Mouse (Mus musculus): ENCODE results near the gene Smarcc2.
"Not testable (repeated sequence)": the region's sequence is repeated elsewhere in the genome, so short reads cannot be mapped to it uniquely, and the experiment has no call there.

The Smarcc2 gene

DNA sequence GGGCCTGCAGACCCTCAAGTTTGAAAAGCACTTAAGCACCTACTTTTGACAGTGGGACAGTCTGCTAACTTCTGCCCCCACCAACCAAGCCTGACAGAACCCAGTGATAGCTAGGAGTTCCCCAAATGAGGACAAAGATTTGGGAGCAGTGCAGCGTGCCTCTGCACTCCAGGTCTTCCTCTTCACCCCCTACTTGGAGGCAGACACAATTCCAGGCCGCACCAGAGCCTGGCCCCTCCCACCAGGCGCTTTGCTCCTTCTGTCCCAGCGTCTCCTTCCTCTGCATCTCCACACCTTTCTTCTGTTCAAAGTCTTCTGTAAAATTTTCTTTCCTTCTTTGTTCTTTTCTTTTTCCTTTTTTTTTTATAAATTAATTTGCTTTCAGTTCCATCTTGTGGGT, 30.7 kb downstream of the Smarcc2 start:
- in situ Hi-C loops (cut with MboI; ENCODE audit: low pct_unique_long_range_greater_than_20kb in 1 of 2, low sequenced_read_pairs in 2 of 2, unreplicated experiment in 1 of 2): no loop called here

DNA sequence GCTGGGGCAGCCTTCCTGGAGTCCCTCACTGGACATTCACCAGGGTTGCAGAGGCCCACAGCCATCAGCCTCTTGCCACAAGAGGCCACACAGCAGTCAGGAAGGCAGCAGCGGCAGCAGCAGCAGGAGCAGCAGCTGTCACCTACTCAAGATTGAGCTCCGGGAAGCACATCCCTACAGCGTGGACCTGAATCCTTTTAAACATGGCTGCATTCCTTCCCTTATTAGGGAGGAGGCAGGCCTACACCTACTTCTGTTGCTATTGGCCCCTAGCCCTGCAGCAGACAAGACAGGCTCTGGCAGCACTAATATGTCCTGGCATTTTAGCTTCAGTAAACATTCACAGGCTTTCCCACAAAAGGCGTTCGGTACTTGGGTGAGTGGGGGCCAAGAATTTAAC, 31.2 kb downstream of the Smarcc2 start:
- in situ Hi-C loops (cut with MboI; ENCODE audit: low pct_unique_long_range_greater_than_20kb in 1 of 2, low sequenced_read_pairs in 2 of 2, unreplicated experiment in 1 of 2): no loop called here

DNA sequence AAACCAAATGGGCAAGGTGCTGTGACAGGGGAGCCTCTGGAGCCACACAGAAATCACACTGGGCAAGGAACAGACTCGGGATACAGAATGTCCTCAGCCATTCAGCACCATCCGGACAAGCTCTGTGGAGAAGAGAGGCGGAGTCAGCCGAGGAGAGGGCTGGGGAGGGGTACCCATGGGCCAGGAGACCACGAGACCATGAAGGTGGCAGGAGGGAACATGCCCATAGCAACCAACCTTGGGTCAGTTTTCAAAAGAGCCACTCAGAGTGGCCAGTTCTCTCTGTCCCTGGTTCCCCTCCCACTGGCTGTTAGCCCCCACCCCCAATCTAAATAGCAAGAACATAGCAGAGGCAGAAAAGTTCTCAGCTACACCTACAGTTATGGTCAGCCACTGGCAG, 31.9 kb downstream of the Smarcc2 start:
- in situ Hi-C loops (cut with MboI; ENCODE audit: low pct_unique_long_range_greater_than_20kb in 1 of 2, low sequenced_read_pairs in 2 of 2, unreplicated experiment in 1 of 2): no loop called here

DNA sequence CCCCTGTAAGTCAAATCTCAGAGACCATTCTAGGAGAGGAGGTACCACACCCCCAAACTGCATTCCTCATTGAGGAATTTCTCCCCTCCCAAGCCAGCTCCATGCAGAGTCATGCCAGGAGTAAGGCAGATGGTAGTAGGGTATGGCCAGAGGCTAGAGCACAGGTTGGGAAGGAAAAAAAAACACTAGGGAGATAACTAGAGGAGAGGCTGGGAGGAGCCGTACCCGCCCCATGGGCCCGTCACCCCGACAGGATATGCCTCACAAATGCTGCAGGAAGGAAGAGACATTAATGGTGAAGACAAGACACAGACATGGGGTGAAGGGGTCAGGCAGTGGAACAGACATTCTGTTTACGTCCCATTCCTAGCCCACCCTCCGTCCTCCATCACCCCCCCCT, 32.4 kb downstream of the Smarcc2 start:
- in situ Hi-C loops (cut with MboI; ENCODE audit: low pct_unique_long_range_greater_than_20kb in 1 of 2, low sequenced_read_pairs in 2 of 2, unreplicated experiment in 1 of 2): no loop called here

DNA sequence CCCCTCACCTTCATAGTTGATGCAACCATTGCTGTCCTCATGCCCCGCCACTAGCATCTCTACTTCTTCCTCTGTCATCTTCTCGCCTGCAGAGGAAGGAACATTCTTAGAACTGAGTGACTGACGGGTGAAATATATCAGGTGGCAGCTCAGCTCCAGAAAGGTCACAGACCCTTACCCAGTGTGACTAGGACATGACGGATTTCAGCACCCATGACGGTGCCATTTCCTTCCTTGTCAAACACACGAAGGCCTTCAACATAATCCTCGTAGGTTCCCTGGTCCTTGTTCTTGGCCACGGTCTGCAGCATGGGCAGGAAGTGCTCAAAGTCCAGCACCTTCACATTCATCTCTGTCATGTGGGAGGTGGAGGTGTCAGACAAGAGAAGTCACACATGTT, 33.0 kb downstream of the Smarcc2 start:
- in situ Hi-C loops (cut with MboI; ENCODE audit: low pct_unique_long_range_greater_than_20kb in 1 of 2, low sequenced_read_pairs in 2 of 2, unreplicated experiment in 1 of 2): not testable (repeated sequence)

DNA sequence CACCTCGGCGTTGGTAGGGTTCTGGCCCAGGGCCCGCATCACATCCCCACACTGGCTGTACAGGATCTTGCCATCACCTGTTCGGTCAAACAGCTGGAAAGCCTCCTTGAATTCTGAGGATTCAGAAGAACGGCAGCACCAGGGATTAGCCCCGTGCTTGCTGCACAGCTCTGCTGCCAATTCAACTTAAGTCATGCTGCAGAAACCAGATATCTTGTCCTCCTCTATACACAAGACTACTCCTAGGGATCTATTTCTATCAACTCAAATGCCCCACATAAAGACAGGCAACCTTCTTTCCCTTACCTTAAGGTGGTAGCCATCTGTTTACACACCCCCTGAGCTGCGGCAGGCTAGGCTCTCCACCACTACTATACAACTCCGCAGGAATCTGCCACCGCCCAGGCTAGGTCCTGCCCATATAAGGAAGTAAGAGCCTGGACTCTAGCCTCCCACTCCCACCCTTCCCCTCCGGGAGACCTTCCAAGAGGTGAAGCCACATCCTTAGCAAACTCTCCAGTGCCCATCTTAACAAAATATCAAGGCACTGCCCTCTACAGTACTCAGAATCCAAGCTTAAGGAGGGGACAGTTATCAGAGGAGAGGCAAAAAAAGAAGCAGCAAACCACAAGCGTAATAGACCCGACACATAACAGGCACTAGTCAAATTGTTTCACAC, 33.7 kb downstream of the Smarcc2 start:
- in situ Hi-C loops (cut with MboI; ENCODE audit: low pct_unique_long_range_greater_than_20kb in 1 of 2, low sequenced_read_pairs in 2 of 2, unreplicated experiment in 1 of 2): no loop called here

DNA sequence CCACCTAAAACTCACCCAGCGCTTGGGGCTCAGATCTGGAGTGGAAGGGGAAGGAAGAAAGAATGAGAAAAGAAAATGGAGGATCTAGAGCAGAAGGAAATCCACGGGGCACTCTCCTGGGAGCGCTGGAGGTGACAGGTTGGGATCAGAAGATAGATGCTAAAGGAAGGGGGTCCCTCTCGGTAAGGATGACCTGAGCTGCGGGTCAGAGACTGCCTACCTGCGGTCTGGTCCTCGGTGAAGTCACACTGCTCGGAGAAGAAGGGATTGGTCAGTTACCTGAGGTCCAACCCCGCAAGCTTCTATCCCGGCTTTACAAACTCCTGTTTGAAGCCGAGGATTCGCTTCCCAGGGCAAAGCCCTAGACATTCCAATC, 34.3 kb downstream of the Smarcc2 start:
- in situ Hi-C loops (cut with MboI; ENCODE audit: low pct_unique_long_range_greater_than_20kb in 1 of 2, low sequenced_read_pairs in 2 of 2, unreplicated experiment in 1 of 2): no loop called here

DNA sequence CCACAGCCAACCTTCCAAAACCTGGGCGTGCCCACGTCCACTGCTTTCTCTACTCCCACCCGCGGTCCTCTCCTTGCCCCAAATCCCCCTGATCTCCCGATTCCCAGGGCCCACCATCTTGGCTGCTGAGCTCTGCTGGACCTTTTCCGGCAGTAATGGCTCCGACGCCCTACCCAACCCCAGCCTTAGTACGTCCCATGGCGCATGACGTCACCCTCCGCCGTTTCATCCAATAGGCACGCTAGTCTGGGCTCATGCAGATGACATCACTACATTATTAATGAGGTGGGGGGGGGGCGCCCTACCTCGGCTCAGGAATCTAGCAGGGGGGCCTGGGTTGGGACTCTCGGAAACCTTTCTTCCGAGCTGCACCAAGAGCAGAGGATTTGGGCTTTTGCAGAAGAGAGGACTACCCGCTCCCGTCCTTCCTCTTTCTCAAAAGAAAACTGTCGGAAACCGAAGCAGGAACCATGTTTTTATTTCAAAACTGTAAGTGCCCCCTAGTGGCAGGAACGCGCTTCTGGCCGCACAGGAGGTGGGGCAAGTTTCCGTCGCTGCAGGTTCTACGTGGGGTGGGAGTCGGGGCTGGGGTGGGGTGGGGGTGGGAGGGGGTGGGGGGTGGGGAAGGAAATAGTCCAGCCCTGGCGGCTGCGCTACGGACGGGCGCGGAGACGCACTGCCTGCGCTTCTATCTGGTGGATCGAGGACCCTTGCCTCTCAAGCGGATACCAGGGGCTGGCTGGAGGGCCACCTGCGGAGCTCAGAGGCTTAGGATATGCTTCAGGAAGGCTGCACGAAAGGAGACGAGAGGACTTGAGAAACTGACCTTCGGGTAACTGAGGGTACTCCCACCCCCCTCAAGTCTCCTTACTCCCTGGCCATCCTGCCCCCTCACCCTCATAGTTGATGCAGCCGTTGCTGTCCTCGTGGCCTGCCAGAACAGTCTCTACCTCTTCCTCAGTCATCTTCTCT, 34.9 kb downstream of the Smarcc2 start, which contains the start of gene Myl6:
Gene Myl6, minus strand, starts transcription at position 451 of the 972 bp plus-strand sequence.
- in situ Hi-C loops (cut with MboI; ENCODE audit: low pct_unique_long_range_greater_than_20kb in 1 of 2, low sequenced_read_pairs in 2 of 2, unreplicated experiment in 1 of 2): no loop called here

DNA sequence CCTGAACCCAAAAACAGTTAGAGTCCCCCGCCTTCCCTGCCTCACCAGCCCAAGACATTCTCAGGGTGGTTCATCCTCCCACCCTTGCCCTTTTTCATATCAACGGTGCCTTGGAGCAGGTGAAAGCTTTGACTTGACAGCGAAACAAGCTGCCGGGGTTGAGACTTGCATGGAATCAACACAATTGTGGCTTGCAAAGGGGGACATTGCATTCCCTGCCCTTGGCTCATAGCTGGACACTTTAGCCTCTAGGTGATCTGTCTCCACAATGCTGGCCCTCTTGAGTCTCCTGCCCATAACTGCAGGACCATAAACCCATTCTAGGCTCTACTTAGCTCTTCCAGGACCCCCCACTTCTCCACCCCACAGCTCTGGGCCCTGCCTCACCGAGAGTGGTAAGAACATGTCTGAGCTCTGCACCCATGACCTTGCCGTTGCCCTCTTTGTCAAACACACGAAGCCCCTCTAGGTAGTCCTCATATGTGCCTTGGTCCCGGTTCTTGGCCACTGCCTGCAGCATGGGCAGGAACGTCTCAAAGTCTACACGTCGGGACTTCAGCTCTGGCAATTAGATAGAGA, 35.7 kb downstream of the Smarcc2 start:
- in situ Hi-C loops (cut with MboI; ENCODE audit: low pct_unique_long_range_greater_than_20kb in 1 of 2, low sequenced_read_pairs in 2 of 2, unreplicated experiment in 1 of 2): no loop called here

DNA sequence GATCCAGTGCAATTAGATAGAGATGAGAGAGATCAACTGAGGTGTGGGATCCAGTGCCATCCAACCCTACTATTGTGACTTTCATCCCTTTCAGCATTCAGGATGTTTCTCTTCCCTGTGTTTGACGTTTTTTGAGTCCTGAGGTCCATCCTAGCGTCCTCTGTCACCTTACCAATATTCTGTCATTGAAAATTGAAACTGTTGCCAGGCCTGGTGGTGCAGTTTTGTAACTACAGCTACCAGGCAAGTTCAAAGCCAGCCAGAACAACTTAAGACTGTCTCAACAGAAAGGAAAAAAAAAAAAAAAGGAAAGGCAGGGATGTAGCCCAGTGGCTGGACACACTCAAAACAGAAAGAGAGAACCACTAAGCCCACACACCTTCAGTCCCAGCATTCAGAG, 36.2 kb downstream of the Smarcc2 start:
- in situ Hi-C loops (cut with MboI; ENCODE audit: low pct_unique_long_range_greater_than_20kb in 1 of 2, low sequenced_read_pairs in 2 of 2, unreplicated experiment in 1 of 2): no loop called here

DNA sequence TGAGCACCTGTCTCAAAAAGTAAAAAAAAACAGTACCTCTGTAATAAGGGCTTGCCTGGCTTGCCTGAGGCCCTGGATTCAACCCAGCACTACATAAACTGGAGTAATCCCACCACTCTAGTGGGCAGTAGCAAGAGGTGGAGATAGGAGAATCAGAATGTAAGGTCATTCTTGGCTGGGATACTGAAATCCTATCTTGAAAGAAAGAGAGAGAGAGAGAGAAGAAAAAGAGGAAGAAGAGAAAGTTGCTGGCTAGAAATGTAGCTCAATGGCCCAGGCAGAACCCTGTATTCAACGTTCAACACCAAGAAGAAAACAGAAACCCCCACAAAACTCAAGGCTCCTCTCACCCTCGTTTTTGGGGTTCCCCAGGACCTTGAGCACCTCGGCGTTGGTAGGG, 36.9 kb downstream of the Smarcc2 start:
- in situ Hi-C loops (cut with MboI; ENCODE audit: low pct_unique_long_range_greater_than_20kb in 1 of 2, low sequenced_read_pairs in 2 of 2, unreplicated experiment in 1 of 2): no loop called here

DNA sequence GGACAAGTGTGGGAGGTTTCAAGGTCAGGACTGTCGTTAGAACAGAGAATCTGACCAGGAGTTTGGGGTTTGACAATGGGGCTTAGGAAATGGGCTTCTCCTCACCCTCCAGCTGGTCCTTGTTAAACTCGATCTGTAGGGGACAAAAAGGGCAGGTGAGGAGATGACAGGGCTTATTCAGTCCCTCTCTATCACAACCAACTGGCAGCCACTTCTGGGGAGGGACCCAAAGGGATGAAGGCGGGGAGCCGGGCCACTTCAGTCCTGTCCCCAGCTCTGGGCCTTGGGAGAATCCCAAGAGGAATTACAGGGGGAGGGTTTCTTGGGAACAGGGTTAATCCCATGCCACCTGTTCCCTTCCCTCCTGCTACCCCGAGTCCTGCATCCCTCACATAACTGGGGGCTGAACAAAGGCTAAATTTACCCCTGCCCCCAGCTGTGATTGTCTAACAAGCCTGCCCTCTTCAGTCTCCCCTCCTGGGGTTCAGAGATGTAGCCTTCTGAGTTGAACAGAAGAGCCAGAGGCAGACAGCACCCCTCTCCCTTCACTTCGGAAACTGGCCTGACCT, 37.5 kb downstream of the Smarcc2 start:
- in situ Hi-C loops (cut with MboI; ENCODE audit: low pct_unique_long_range_greater_than_20kb in 1 of 2, low sequenced_read_pairs in 2 of 2, unreplicated experiment in 1 of 2): no loop called here

DNA sequence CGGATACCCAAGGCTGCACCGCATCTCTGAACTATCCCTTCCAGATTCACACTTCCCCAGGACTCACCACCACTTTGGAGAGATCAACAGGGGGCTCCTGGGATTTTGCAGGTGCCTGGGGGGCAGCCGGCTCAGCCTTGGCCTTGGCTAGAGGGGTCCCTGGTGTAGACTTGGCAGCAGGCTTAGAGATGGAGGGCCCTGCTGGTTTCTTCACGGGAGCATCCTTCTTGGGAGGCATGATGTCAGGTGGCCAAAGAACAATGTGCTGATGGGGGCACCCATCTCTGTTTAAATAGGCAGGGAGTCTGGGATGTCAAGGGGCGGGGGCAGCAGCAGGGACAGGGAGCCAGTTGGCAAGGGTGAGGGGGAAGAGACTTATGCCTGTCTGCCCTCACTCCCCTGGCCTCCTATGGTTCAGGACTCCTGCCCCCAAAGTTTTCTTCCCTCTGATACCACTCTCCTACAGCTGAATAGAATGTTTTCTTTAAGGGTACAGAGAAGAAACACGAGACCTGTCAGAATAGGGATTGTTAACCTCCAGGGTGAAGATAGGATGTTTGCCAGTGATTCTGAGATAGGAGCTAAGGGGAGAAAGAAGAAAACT, 38.2 kb downstream of the Smarcc2 start:
- in situ Hi-C loops (cut with MboI; ENCODE audit: low pct_unique_long_range_greater_than_20kb in 1 of 2, low sequenced_read_pairs in 2 of 2, unreplicated experiment in 1 of 2): no loop called here

DNA sequence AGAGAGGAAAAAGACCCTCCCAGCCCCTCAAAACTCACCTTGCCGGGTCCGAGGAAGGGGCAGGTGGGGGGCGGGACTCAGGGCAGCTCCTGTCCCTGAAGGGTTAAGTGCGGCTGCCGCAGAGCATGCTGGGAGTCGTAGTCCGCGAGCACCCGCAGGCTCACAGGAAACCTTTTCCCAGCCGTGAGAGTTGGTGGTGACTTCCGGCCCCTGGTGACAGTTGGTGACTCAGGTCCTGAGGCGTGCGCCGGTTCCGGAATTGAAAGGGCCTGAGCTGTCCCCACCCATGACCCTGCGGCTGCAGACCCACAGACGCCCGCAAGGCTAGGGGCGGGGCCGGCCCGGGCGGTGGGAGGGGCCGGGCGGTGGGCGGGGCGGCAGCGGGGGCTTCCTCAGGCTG, 39.5 kb downstream of the Smarcc2 start, which contains the start of gene Myl6b:
Gene Myl6b, minus strand, starts transcription at position 96 of the 400 bp plus-strand sequence.
- in situ Hi-C loops (cut with MboI; ENCODE audit: low pct_unique_long_range_greater_than_20kb in 1 of 2, low sequenced_read_pairs in 2 of 2, unreplicated experiment in 1 of 2): no loop called here

DNA sequence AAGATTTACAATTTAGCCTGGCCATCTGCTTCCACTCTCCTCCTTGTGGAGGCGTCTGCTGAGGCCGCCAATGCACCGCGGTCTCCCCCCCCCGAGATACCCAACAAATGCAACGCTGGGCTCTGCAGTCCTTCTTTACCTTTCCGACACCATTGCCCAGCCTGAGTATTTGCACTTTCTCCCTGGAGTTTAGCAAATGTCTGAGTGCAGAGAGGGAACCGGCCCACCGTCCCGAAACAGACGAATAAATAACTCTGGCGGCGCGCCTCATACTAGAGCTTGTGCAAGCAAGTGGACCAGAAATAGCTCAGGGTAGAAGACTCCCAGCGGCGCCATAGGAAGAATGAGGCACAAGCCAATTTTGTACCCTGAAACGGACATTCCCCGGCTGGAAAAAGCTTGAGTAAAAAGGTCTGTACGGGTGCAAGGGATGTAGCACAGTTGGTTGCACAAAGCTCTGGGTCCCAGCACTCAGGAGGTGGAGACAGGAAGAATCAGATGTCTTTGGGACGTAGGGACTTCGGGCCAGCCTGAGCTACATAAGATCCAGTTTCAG, 40.1 kb downstream of the Smarcc2 start:
- in situ Hi-C loops (cut with MboI; ENCODE audit: low pct_unique_long_range_greater_than_20kb in 1 of 2, low sequenced_read_pairs in 2 of 2, unreplicated experiment in 1 of 2): no loop called here

DNA sequence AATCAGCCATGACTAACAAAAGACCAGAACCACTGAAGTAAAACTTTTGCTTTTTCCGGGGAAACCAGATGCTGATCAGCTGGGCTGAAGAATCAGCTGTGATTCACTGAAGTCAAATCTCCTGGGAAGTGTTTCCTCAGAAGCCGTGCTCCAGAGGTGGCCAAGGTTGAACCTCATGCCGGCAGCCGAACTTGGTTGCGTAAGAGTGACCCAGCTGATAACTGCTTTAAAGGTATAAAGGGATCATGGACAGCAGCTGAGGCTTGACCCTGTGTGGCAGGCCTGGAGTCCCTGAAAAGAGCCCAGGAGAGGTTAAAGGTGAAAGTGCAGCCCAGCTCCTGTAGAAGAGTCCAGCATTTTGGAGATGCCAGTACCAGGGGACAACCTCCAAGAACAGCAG, 43.3 kb downstream of the Smarcc2 start:
- in situ Hi-C loops (cut with MboI; ENCODE audit: low pct_unique_long_range_greater_than_20kb in 1 of 2, low sequenced_read_pairs in 2 of 2, unreplicated experiment in 1 of 2): no loop called here

DNA sequence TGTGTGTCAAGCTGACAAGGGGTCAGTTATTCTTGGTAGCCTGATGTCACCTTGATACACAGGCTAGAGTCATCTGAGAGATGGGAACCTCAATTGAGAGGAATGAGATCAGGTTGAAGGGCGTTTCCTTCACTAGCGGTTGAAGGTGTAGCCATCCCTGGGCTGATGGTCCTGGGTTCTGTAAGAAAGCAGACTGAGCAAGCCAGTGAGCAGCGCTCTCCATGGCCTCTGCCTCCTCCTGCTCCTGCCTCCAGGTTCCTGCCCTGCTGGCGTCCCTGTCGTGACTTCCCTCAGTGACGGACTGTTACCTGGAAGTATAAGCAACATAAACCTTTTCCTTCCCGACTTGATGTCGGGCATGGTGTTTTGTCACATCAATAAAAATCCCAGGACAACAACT, 44.5 kb downstream of the Smarcc2 start:
- in situ Hi-C loops (cut with MboI; ENCODE audit: low pct_unique_long_range_greater_than_20kb in 1 of 2, low sequenced_read_pairs in 2 of 2, unreplicated experiment in 1 of 2): no loop called here

DNA sequence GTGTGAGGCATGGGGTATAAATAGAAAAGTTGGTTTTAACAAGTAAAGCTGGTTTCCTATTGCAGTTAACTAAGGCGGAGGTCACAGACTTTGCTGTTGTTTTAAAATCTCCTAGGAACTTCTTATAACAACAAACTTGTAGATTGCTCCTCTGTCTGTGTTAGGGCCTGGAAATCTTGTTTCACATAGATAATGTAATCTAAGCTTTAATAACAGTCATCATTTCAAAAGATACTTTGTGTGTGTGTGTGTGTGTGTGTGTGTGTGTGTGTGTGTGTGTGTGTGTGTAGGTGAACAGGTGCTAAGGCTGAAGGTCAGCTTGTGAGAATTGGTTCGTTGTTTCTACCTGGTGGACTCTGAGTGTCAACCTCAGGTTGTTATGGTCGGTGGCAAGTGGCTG, 45.0 kb downstream of the Smarcc2 start:
- in situ Hi-C loops (cut with MboI; ENCODE audit: low pct_unique_long_range_greater_than_20kb in 1 of 2, low sequenced_read_pairs in 2 of 2, unreplicated experiment in 1 of 2): no loop called here

All from mouse embryonic stem cell (cell line).